ENCODE assay signal across 9 mouse cellular contexts in genomic region chr10:88669719-88670118, GRCm38 (mm10). TPM values are rescaled to one million over a fixed set of nuclear protein-coding genes. Genes with fewer than 3 reads are reported as not detected.
DNase-seq lines count a peak whose midpoint lies in the region; ATAC-seq lines count a peak whose summit lies in the region.
"Had no signal": no experiment of that assay in that cellular context is flagged by ENCODE, and none has a peak within 500 bp of the region (broad histone marks: within the 10 kb centered on the region; RNA-seq: fewer than 3 reads in every experiment).

No protein-coding gene starts in this region.

- no peaks in the 10 kb centered on the region for H3K36me3 ChIP-seq in kidney, embryonic 14.5 days (ENCODE audit: control insufficient read depth, insufficient read depth, low read length)

- H3K9me3 ChIP-seq in kidney, embryonic 14.5 days (ENCODE audit: control insufficient read depth, low read length): 0 out of 2 replicates have a peak, but pooled peaks cover 2% of the 10 kb centered on the region

- no peak overlapping the region for H3K4me3 ChIP-seq in kidney, embryonic 14.5 days (ENCODE audit: low read length)
- H3K4me3 ChIP-seq: myocyte had no signal

- ATAC-seq in kidney, embryonic 14.5 days (ENCODE audit: low FRiP score, low TSS enrichment): no peak

- no peaks in the 10 kb centered on the region for H3K4me1 ChIP-seq in kidney, embryonic 14.5 days (ENCODE audit: control insufficient read depth, insufficient read depth, low read length)

- DNase-seq in kidney, adult 9 months: peak; percentile 20
- peak; percentile 48 for DNase-seq in CD4-positive, CD25-positive, alpha-beta regulatory T cell, adult 2 months (ENCODE audit: low read depth, low spot score)
- DNase-seq in NIH3T3 (ENCODE audit: low read depth): peak; percentile 45
- DNase-seq in layer of hippocampus, adult 11-12 months (ENCODE audit: low spot score): peak; percentile 8
- peak; percentile 26 for DNase-seq in right cerebral cortex, postnatal 25 days
- no peak for DNase-seq in embryo, embryonic 9.5 days (ENCODE audit: extremely low spot score)
- no peak for DNase-seq in neural tube, embryonic 10.5 days (ENCODE audit: extremely low spot score, low spot score)

- no peak overlapping the region for H3K9ac ChIP-seq in kidney, embryonic 14.5 days (ENCODE audit: low read depth, low read length)

- H3K27me3 ChIP-seq in kidney, embryonic 14.5 days (ENCODE audit: control insufficient read depth, insufficient read depth, low read length): no peaks in the 10 kb centered on the region

- WGBS in kidney, embryonic 14.5 days: 30% methylated on average over 1 of the region's 1 CpGs

- H3K4me2 ChIP-seq in kidney, embryonic 14.5 days (replicated peaks; ENCODE audit: low read depth, low read length): no peak overlapping the region

- H3K27ac ChIP-seq in kidney, embryonic 14.5 days (ENCODE audit: low read depth, low read length): no peak overlapping the region

RNA-seq across cellular contexts. Expression of gene Spic, which starts 15.1 kb away (rescaled TPM):
- polyA plus RNA-seq in kidney, embryonic 14.5 days (2014; fragmentation: Nextera tagmentation; extraction: Ambion mirVana): 0.26 and 0.43 TPM in 2 replicates
- polyA plus RNA-seq: myocyte had no signal

Comparison
In these comparisons a context has a peak if more than half of its experiments do, and no peak if none do; other contexts are left out.
1. DNase-seq: peak in kidney, adult 9 months (single experiment), CD4-positive, CD25-positive, alpha-beta regulatory T cell, adult 2 months (single experiment), NIH3T3 (single experiment), layer of hippocampus, adult 11-12 months (single experiment) and right cerebral cortex, postnatal 25 days (single experiment); none in embryo, embryonic 9.5 days (single experiment) and neural tube, embryonic 10.5 days (single experiment).